8 mouse cellular contexts compared by ENCODE assay signal in genomic region chr10:81143157-81143633, GRCm38 (mm10). TPM values are rescaled to one million over a fixed set of nuclear protein-coding genes. Genes with fewer than 3 reads are reported as not detected.
DNase-seq lines count a peak whose midpoint lies in the region; ATAC-seq lines count a peak whose summit lies in the region.

No protein-coding gene starts in this region.

- no peaks in the 10 kb centered on the region for H3K9me3 ChIP-seq in neural tube, embryonic 13.5 days
- no peaks in the 10 kb centered on the region for H3K9me3 ChIP-seq in embryonic facial prominence, embryonic 14.5 days (ENCODE audit: control insufficient read depth, low read length)
- H3K9me3 ChIP-seq in stomach, embryonic 15.5 days = no peaks in the 10 kb centered on the region

- ATAC-seq in neural tube, embryonic 13.5 days (ENCODE audit: low read depth) = no peak
- ATAC-seq in embryonic facial prominence, embryonic 14.5 days (ENCODE audit: low read depth) = no peak
- no peak for ATAC-seq in stomach, embryonic 15.5 days (ENCODE audit: insufficient read depth, low FRiP score, low read depth)

- intact Hi-C loops in heart, postnatal 10 days (cut with DNase I) = no loop called here

- H3K4me1 ChIP-seq in neural tube, embryonic 13.5 days (replicated peaks) = peaks cover 62% of the 10 kb centered on the region
- peaks cover 29% of the 10 kb centered on the region for H3K4me1 ChIP-seq in embryonic facial prominence, embryonic 14.5 days (ENCODE audit: control insufficient read depth, insufficient read depth, low read length)
- H3K4me1 ChIP-seq in stomach, embryonic 15.5 days = peaks cover 61% of the 10 kb centered on the region

- H3K27ac ChIP-seq in neural tube, embryonic 13.5 days (replicated peaks) = peak overlapping the region; percentile 42; the same call in 1 of the 2 replicates
- H3K27ac ChIP-seq in embryonic facial prominence, embryonic 14.5 days (replicated peaks; ENCODE audit: low read depth, low read length) = no peak overlapping the region
- H3K27ac ChIP-seq in stomach, embryonic 15.5 days = peak overlapping the region; percentile 87

- H3K4me2 ChIP-seq in neural tube, embryonic 13.5 days = no peak overlapping the region
- no peak overlapping the region for H3K4me2 ChIP-seq in embryonic facial prominence, embryonic 14.5 days (ENCODE audit: low read depth, low read length)
- peak overlapping the region; percentile 82; the same call in 1 of the 2 replicates for H3K4me2 ChIP-seq in stomach, embryonic 15.5 days

- no peak overlapping the region for H3K9ac ChIP-seq in neural tube, embryonic 13.5 days
- H3K9ac ChIP-seq in embryonic facial prominence, embryonic 14.5 days (ENCODE audit: low read depth, low read length) = 0 out of 2 replicates have a peak overlapping the region, but pooled peaks have one; percentile 25
- H3K9ac ChIP-seq in stomach, embryonic 15.5 days = 0 out of 2 replicates have a peak overlapping the region, but pooled peaks have one; percentile 4

- peaks cover 49% of the 10 kb centered on the region for H3K36me3 ChIP-seq in neural tube, embryonic 13.5 days
- peaks cover 48% of the 10 kb centered on the region for H3K36me3 ChIP-seq in embryonic facial prominence, embryonic 14.5 days (ENCODE audit: control insufficient read depth, insufficient read depth, low read length)
- peaks cover 52% of the 10 kb centered on the region for H3K36me3 ChIP-seq in stomach, embryonic 15.5 days

- DNase-seq in heart, adult 11 months = peak; percentile 96
- no peak for DNase-seq in heart, postnatal 10 days
- no peak for DNase-seq in neural tube, embryonic 10.5 days (ENCODE audit: extremely low spot score, low spot score)
- DNase-seq in embryonic facial prominence, embryonic 14.5 days (ENCODE audit: low spot score) = no peak
- DNase-seq in ovary, postnatal 36 days (ENCODE audit: low spot score) = no peak
- DNase-seq in spleen, adult 18-20 months = no peak

- H3K27me3 ChIP-seq in neural tube, embryonic 13.5 days = no peaks in the 10 kb centered on the region
- H3K27me3 ChIP-seq in embryonic facial prominence, embryonic 14.5 days (replicated peaks; ENCODE audit: control insufficient read depth, insufficient read depth, low read length) = no peaks in the 10 kb centered on the region
- no peaks in the 10 kb centered on the region for H3K27me3 ChIP-seq in stomach, embryonic 15.5 days (replicated peaks)

- H3K4me3 ChIP-seq in neural tube, embryonic 13.5 days = no peak overlapping the region
- H3K4me3 ChIP-seq in embryonic facial prominence, embryonic 14.5 days (ENCODE audit: low read depth, low read length) = no peak overlapping the region
- no peak overlapping the region for H3K4me3 ChIP-seq in stomach, embryonic 15.5 days (replicated peaks)

- WGBS in neural tube, embryonic 13.5 days = 86% methylated on average over 7 of the region's 7 CpGs
- 74% methylated on average over 4 of the region's 7 CpGs for WGBS in embryonic facial prominence, embryonic 14.5 days
- 82% methylated on average over 7 of the region's 7 CpGs for WGBS in stomach, embryonic 15.5 days

RNA-seq across cellular contexts. Expression of gene Zbtb7a, which starts 8.2 kb away (rescaled TPM):
- 10 to 100 TPM; 43.7 to 48.0 TPM for total RNA-seq in heart, postnatal 10 days (2021)
- polyA plus RNA-seq in neural tube, embryonic 13.5 days (2015; fragmentation: Nextera tagmentation; extraction: Ambion mirVana) = 12.2 and 14.9 TPM in 2 replicates
- 24.1 and 25.9 TPM in 2 replicates for polyA plus RNA-seq in embryonic facial prominence, embryonic 14.5 days (2014; fragmentation: Nextera tagmentation; extraction: Ambion mirVana)
- polyA plus RNA-seq in stomach, embryonic 15.5 days (2015; fragmentation: Nextera tagmentation; extraction: Ambion mirVana) = 56.2 and 60.1 TPM in 2 replicates

RNA-seq across cellular contexts. Expression of gene Pias4, which starts 24.5 kb away (rescaled TPM):
- total RNA-seq in heart, postnatal 10 days (2021) = 10 to 100 TPM; 14.7 to 17.8 TPM
- polyA plus RNA-seq in neural tube, embryonic 13.5 days (2015; fragmentation: Nextera tagmentation; extraction: Ambion mirVana) = 60.0 and 77.5 TPM in 2 replicates
- polyA plus RNA-seq in embryonic facial prominence, embryonic 14.5 days (2014; fragmentation: Nextera tagmentation; extraction: Ambion mirVana) = 33.2 and 35.6 TPM in 2 replicates
- 41.8 and 44.9 TPM in 2 replicates for polyA plus RNA-seq in stomach, embryonic 15.5 days (2015; fragmentation: Nextera tagmentation; extraction: Ambion mirVana)

RNA-seq across cellular contexts. Expression of gene Eef2, which starts 33.2 kb away (rescaled TPM):
- total RNA-seq in heart, postnatal 10 days (2021) = 1,000 to 10,000 TPM; 1,333 to 1,385 TPM
- 532 and 537 TPM in 2 replicates for polyA plus RNA-seq in neural tube, embryonic 13.5 days (2015; fragmentation: Nextera tagmentation; extraction: Ambion mirVana)
- 549 and 578 TPM in 2 replicates for polyA plus RNA-seq in embryonic facial prominence, embryonic 14.5 days (2014; fragmentation: Nextera tagmentation; extraction: Ambion mirVana)
- 517 and 544 TPM in 2 replicates for polyA plus RNA-seq in stomach, embryonic 15.5 days (2015; fragmentation: Nextera tagmentation; extraction: Ambion mirVana)

RNA-seq across cellular contexts. Expression of gene Map2k2, which starts 37.5 kb away (rescaled TPM):
- 100 to 1,000 TPM; 129 to 131 TPM for total RNA-seq in heart, postnatal 10 days (2021)
- polyA plus RNA-seq in neural tube, embryonic 13.5 days (2015; fragmentation: Nextera tagmentation; extraction: Ambion mirVana) = 217 and 244 TPM in 2 replicates
- 166 and 178 TPM in 2 replicates for polyA plus RNA-seq in embryonic facial prominence, embryonic 14.5 days (2014; fragmentation: Nextera tagmentation; extraction: Ambion mirVana)
- 159 and 181 TPM in 2 replicates for polyA plus RNA-seq in stomach, embryonic 15.5 days (2015; fragmentation: Nextera tagmentation; extraction: Ambion mirVana)

RNA-seq across cellular contexts. Expression of gene Dapk3, which starts 39.6 kb away (rescaled TPM):
- 10 to 100 TPM; 33.3 to 39.1 TPM for total RNA-seq in heart, postnatal 10 days (2021)
- polyA plus RNA-seq in neural tube, embryonic 13.5 days (2015; fragmentation: Nextera tagmentation; extraction: Ambion mirVana) = 79.1 and 80.9 TPM in 2 replicates
- 53.4 and 58.3 TPM in 2 replicates for polyA plus RNA-seq in embryonic facial prominence, embryonic 14.5 days (2014; fragmentation: Nextera tagmentation; extraction: Ambion mirVana)
- 61.9 and 65.4 TPM in 2 replicates for polyA plus RNA-seq in stomach, embryonic 15.5 days (2015; fragmentation: Nextera tagmentation; extraction: Ambion mirVana)
